Mouse (Mus musculus): ENCODE results near the gene 2810459M11Rik.

2810459M11Rik gene

DNA sequence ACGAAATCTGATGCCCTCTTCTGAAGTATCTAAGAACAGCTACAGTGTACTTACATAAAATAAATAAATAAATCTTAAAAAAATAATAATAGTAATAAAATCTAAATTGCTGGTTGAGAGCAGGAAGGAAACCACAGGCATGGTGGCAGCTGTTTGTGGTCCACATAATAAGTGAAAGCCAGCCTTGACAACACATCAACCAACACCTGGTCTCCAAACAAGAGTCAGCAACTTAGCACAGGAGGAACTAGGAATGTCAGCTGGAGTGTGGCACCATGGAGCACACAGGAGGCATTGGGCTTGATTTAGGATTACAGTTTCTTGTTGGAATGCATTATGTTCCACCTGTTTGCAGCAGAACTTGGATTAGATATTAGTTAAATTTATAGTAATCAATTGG lies 59.4 kb downstream of the 2810459M11Rik start:
- H3K27me3 ChIP-seq (ENCODE audit: control insufficient read depth, insufficient read depth, low read length, poor library complexity, severe bottlenecking) = no peaks in the 10 kb centered on the region
- H3K36me3 ChIP-seq (ENCODE audit: control insufficient read depth, insufficient read depth, low read length, poor library complexity, severe bottlenecking) = 0 out of 2 replicates have a peak, but pooled peaks cover 4% of the 10 kb centered on the region
- DNase-seq (ENCODE audit: low read depth, low spot score) = no peak
